Mouse (Mus musculus) lung, postnatal 0 days (tissue): ENCODE data around the gene Midn.

ENCODE experiments used
- CTCF ChIP-seq: IDR thresholded peaks from 2 replicates; pipeline ENCODE4 v1.5.1; 2016; ENCODE audit warnings: antibody characterized with exemption, mild to moderate bottlenecking
- EP300 ChIP-seq: IDR thresholded peaks from 2 replicates; pipeline ENCODE4 v1.6.1; 2016; ENCODE audit warnings: antibody characterized with exemption, mild to moderate bottlenecking, control low read depth

- TF ChIP-seq CTCF (no peak), EP300 (no peak)
Measured at GRCm38 (mm10) chr10:80189999-80190398, 41.9 kb downstream of the Midn start.
